In the genomic region with DNA sequence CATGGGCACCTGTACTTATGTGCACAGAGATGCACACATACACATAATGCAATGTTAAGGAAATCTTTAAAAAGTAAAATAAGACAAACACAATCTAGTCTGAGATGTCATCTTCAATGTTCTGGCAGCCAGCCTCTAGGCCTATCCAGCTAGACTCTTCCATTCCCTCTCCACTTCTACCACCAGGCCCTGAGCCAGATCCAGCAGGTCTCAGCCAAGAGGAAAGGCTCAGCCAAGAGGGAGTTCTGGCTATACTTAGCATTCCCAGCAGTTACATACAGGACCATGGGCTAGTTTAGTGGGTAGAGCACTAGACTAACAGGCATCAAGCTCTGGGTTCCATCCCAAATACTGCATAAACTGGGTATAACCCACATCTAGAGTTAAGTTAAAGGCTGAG, we compare ENCODE assay signal across 9 mouse cellular contexts. TPM values are rescaled to one million over a fixed set of nuclear protein-coding genes. Genes with fewer than 3 reads are reported as not detected.
DNase-seq lines count a peak whose midpoint lies in the region; ATAC-seq lines count a peak whose summit lies in the region.
"Had no signal": no experiment of that assay in that cellular context is flagged by ENCODE, and none has a peak within 500 bp of the region (broad histone marks: within the 10 kb centered on the region; RNA-seq: fewer than 3 reads in every experiment).

No protein-coding gene starts in this region.

- no peaks in the 10 kb centered on the region for H3K27me3 ChIP-seq in hindbrain, embryonic 14.5 days (ENCODE audit: control insufficient read depth, insufficient read depth, low read length)
- H3K27me3 ChIP-seq in hindbrain, embryonic 10.5 days (ENCODE audit: insufficient read depth, poor library complexity, severe bottlenecking): no peaks in the 10 kb centered on the region

- intact Hi-C loops in gastrocnemius, postnatal 14 days (cut with DNase I; ENCODE audit: low total_unique reads): no loop called here

- no peak for ATAC-seq in hindbrain, embryonic 14.5 days (ENCODE audit: low FRiP score)

- H3K9me3 ChIP-seq in hindbrain, embryonic 14.5 days (ENCODE audit: control insufficient read depth, low read length): no peaks in the 10 kb centered on the region
- H3K9me3 ChIP-seq in hindbrain, embryonic 10.5 days: no peaks in the 10 kb centered on the region

- H3K4me1 ChIP-seq in hindbrain, embryonic 14.5 days (replicated peaks; ENCODE audit: control insufficient read depth, insufficient read depth, low read length): no peaks in the 10 kb centered on the region
- H3K4me1 ChIP-seq in hindbrain, embryonic 10.5 days (replicated peaks): peaks cover 23% of the 10 kb centered on the region

- H3K4me2 ChIP-seq in hindbrain, embryonic 14.5 days (replicated peaks): no peak overlapping the region

- no peak overlapping the region for H3K4me3 ChIP-seq in hindbrain, embryonic 14.5 days (replicated peaks; ENCODE audit: low read length)
- no peak overlapping the region for H3K4me3 ChIP-seq in hindbrain, embryonic 10.5 days
- H3K4me3 ChIP-seq: myocyte had no signal

- H3K27ac ChIP-seq in hindbrain, embryonic 14.5 days: no peak overlapping the region
- H3K27ac ChIP-seq in hindbrain, embryonic 10.5 days: no peak overlapping the region

- H3K36me3 ChIP-seq in hindbrain, embryonic 14.5 days (replicated peaks; ENCODE audit: control insufficient read depth, insufficient read depth): no peaks in the 10 kb centered on the region
- H3K36me3 ChIP-seq in hindbrain, embryonic 10.5 days: no peaks in the 10 kb centered on the region

- peak; percentile 40 for DNase-seq in hindbrain, embryonic 14.5 days (ENCODE audit: low spot score)
- no peak for DNase-seq in hindbrain, embryonic 10.5 days (ENCODE audit: low spot score)
- peak; percentile 72 for DNase-seq in adrenal gland, postnatal 14 days
- peak; percentile 81 for DNase-seq in gastrocnemius, postnatal 14 days
- DNase-seq in kidney, postnatal 36 days: peak; percentile 53 to 65
- DNase-seq in ovary, adult 18-20 months (ENCODE audit: low spot score): peak; percentile 26
- no peak for DNase-seq in embryo, embryonic 10 days (ENCODE audit: low spot score)
- DNase-seq in spleen, postnatal 4 days (ENCODE audit: low spot score in 2 of 2): no peak

- no peak overlapping the region for H3K9ac ChIP-seq in hindbrain, embryonic 14.5 days

RNA-seq across cellular contexts. Expression of a gene that starts 26.3 kb away (rescaled TPM):
- polyA plus RNA-seq in hindbrain, embryonic 14.5 days (2014; fragmentation: Nextera tagmentation; extraction: Ambion mirVana): 89.1 and 99.0 TPM in 2 replicates
- polyA plus RNA-seq in hindbrain, embryonic 10.5 days (2016; fragmentation: Nextera tagmentation; extraction: Ambion mirVana): 90.5 and 109 TPM in 2 replicates
- total RNA-seq in adrenal gland, postnatal 14 days (2021): 83.1 and 95.0 TPM in 2 replicates
- 10 to 100 TPM; 66.0 to 68.2 TPM for total RNA-seq in gastrocnemius, postnatal 14 days (2021)

Comparison
In these comparisons a context has a peak if more than half of its experiments do, and no peak if none do; other contexts are left out.
1. DNase-seq: peak in hindbrain, embryonic 14.5 days (single experiment), adrenal gland, postnatal 14 days (single experiment), gastrocnemius, postnatal 14 days (single experiment), kidney, postnatal 36 days (2 of 2) and ovary, adult 18-20 months (single experiment); none in hindbrain, embryonic 10.5 days (single experiment), embryo, embryonic 10 days (single experiment) and spleen, postnatal 4 days (0 of 2).